8 mouse cellular contexts compared by ENCODE assay signal in genomic region chr2:122375391-122375991, GRCm38 (mm10). TPM values are rescaled to one million over a fixed set of nuclear protein-coding genes. Genes with fewer than 3 reads are reported as not detected.
DNase-seq lines count a peak whose midpoint lies in the region; ATAC-seq and TF ChIP-seq lines count a peak whose summit lies in the region.

No protein-coding gene starts in this region.

- peaks cover 8% of the 10 kb centered on the region for H3K4me1 ChIP-seq in hindbrain, postnatal 0 days (ENCODE audit: insufficient read depth, low read length)

- H3K36me3 ChIP-seq in hindbrain, postnatal 0 days (ENCODE audit: insufficient read depth, low read length), result no peaks in the 10 kb centered on the region

- peak overlapping the region; percentile 75 for H3K9ac ChIP-seq in hindbrain, postnatal 0 days (replicated peaks; ENCODE audit: low read length)

- WGBS in hindbrain, postnatal 0 days, result under 1% methylated on average over 32 of the region's 32 CpGs

- H3K27me3 ChIP-seq in hindbrain, postnatal 0 days (ENCODE audit: insufficient read depth, low read length), result no peaks in the 10 kb centered on the region

- peak overlapping the region; percentile 89 for H3K4me2 ChIP-seq in hindbrain, postnatal 0 days (ENCODE audit: low read depth, low read length)

- DNase-seq in T-cell, adult 2 months (ENCODE audit: low spot score), result peak; percentile 96
- peak; percentile 95 to 99 for DNase-seq in cerebellum, postnatal 36 days
- peak; percentile 96 for DNase-seq in gastrocnemius, adult 18-20 months (ENCODE audit: low spot score)
- DNase-seq in hindbrain, postnatal 0 days (ENCODE audit: low spot score), result peak; percentile 98
- DNase-seq in left cerebral cortex, adult 2 months (ENCODE audit: extremely low spot score in 1 of 2, low spot score in 2 of 2), result peak; percentile 95 to 97
- DNase-seq in right cerebral cortex, adult 2 months (ENCODE audit: low spot score in 2 of 2), result peak; percentile 97 to 99
- peak; percentile 93 for DNase-seq in urinary bladder, postnatal 14 days (ENCODE audit: low spot score)

- ATAC-seq in hindbrain, postnatal 0 days, result peak; percentile 89
- peak; percentile 61 for ATAC-seq in megakaryocyte, adult 5-6 weeks (ENCODE audit: poor library complexity, severe bottlenecking)

- no peaks in the 10 kb centered on the region for H3K9me3 ChIP-seq in hindbrain, postnatal 0 days (ENCODE audit: low read length)

- H3K27ac ChIP-seq in hindbrain, postnatal 0 days, result peak overlapping the region; percentile 92
- peak overlapping the region; percentile 94 for H3K27ac ChIP-seq in left cerebral cortex, adult 2 months

- peak overlapping the region; percentile 74 for H3K4me3 ChIP-seq in hindbrain, postnatal 0 days (ENCODE audit: low read length)
- H3K4me3 ChIP-seq in left cerebral cortex, adult 2 months, result peak overlapping the region; percentile 69

- no peak for TF ChIP-seq CTCF in hindbrain, postnatal 0 days (IDR thresholded peaks at IDR 0.05; ENCODE audit: low read depth)
- TF ChIP-seq CTCF in left cerebral cortex, adult 2 months (IDR thresholded peaks at IDR 0.05), result no peak

- intact Hi-C loops in left cerebral cortex, adult 2 months (cut with DNase I), result loop anchor here (1.0 to 5.0 kb wide), 4 partner anchors 143 to 327 kb away; partner anchors contain the start of genes B2m, Gatm, Slc30a4 and Sord

RNA-seq across cellular contexts. Expression of gene Shf, which starts 6.5 kb away (rescaled TPM):
- 1 to 10 TPM; 1.7 to 1.9 TPM for total RNA-seq in gastrocnemius, adult 18-20 months (2021)
- total RNA-seq in hindbrain, postnatal 0 days (2014; rRNA removed), result 131 and 134 TPM in 2 replicates
- polyA plus RNA-seq in hindbrain, postnatal 0 days (2015; fragmentation: Nextera tagmentation; extraction: Ambion mirVana), result 12.2 and 13.0 TPM in 2 replicates
- total RNA-seq in left cerebral cortex, adult 2 months (2021), result 10 to 100 TPM; 70.3 to 78.4 TPM
- total RNA-seq in megakaryocyte, adult 5-6 weeks (2015), result 0.31 and 2.1 TPM in 2 replicates
- total RNA-seq in megakaryocyte, adult 5-6 weeks (2017), result 0.81 and 1.5 TPM in 2 replicates

RNA-seq across cellular contexts. Expression of gene Slc28a2, which starts 50.8 kb away (rescaled TPM):
- total RNA-seq in gastrocnemius, adult 18-20 months (2021), result 1 to 10 TPM; 5.5 to 8.2 TPM
- total RNA-seq in hindbrain, postnatal 0 days (2014; rRNA removed), result 0.16 TPM in 1 of 2 replicates, not detected in the other
- 0.13 TPM in 1 of 2 replicates, not detected in the other for polyA plus RNA-seq in hindbrain, postnatal 0 days (2015; fragmentation: Nextera tagmentation; extraction: Ambion mirVana)
- total RNA-seq in left cerebral cortex, adult 2 months (2021), result under 1 TPM in 1 of 2 experiments, not detected in 1; 0.12 TPM
- 9.8 and 11.4 TPM in 2 replicates for total RNA-seq in megakaryocyte, adult 5-6 weeks (2015)
- 12.6 and 14.9 TPM in 2 replicates for total RNA-seq in megakaryocyte, adult 5-6 weeks (2017)

Comparison
In these comparisons a context has a peak if more than half of its experiments do, and no peak if none do; other contexts are left out.
1. Peak in every context shown above with its lines: DNase-seq, ATAC-seq, H3K4me3 ChIP-seq and H3K27ac ChIP-seq.
2. RNA of gene Shf, which starts 6.5 kb away (total RNA-seq): 131 to 134 TPM in hindbrain, postnatal 0 days and 70.3 to 78.4 TPM in left cerebral cortex, adult 2 months; 1.7 to 1.9 TPM in gastrocnemius, adult 18-20 months and 0.31 to 2.1 TPM in megakaryocyte, adult 5-6 weeks; every median in the first group is over 10 times any median in the second.